Mouse (Mus musculus) adrenal gland, postnatal 10 days (tissue): Measurements from ENCODE around the gene Aacs. TPM values are rescaled to one million over a fixed set of nuclear protein-coding genes. Genes with fewer than 3 reads are reported as not detected.
"Not testable (repeated sequence)": the region's sequence is repeated elsewhere in the genome, so short reads cannot be mapped to it uniquely, and the experiment has no call there.

Source experiments
- DNase-seq: peaks from one replicate; pipeline ENCODE4 v3.0.0; 2021; ENCODE audit warnings: mixed read lengths
- total RNA-seq, 2 experiments: library from RNA; stranded (reverse); gene quantifications; 2 replicates each; pipeline ENCODE4 v1.2.3; 2021

The Aacs gene
- total RNA-seq, 2 experiments from 2014 or later: 18.1 to 18.5 TPM

DNA sequence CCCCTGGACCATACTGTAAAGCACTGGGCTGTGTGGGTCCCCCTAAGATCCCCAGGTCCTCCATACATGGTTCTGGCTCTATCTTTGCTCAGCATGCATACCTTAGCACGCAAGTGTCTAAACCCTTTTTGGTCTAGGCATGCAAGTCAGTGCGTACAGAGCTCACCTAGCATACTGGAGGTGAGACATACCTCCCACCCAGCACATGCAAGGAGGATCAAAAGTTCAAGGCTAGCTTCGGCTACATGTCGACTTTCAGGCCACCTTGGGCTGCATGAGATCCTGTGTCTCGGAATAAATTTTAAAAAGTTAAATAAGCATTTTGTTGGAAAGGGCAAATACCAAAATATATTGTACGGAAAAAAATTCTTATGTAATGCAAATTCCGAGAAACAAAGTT is 10.4 kb upstream of the Aacs start:
- no peak for DNase-seq

GRCm38 (mm10) chr5:125465701-125466106 is 9.9 kb upstream of the Aacs start:
- peak; percentile 95 for DNase-seq

GRCm38 (mm10) chr5:125466483-125466882 is 9.1 kb upstream of the Aacs start:
- no peak for DNase-seq

GRCm38 (mm10) chr5:125467261-125467660 is 8.4 kb upstream of the Aacs start:
- peak; percentile 69 for DNase-seq

GRCm38 (mm10) chr5:125470713-125471112 is 4.9 kb upstream of the Aacs start:
- DNase-seq: peak; percentile 50

- DNase-seq: no peak
Observed at GRCm38 (mm10) chr5:125472796-125473475, 2.7 kb upstream of the Aacs start.

- DNase-seq: no peak
Observed at GRCm38 (mm10) chr5:125475030-125475429, 584 bp upstream of the Aacs start.

GRCm38 (mm10) chr5:125476286-125476625 is 642 bp downstream of the Aacs start:
- DNase-seq: no peak

- DNase-seq: no peak
Observed at GRCm38 (mm10) chr5:125476799-125477198, 1.2 kb downstream of the Aacs start.

DNA sequence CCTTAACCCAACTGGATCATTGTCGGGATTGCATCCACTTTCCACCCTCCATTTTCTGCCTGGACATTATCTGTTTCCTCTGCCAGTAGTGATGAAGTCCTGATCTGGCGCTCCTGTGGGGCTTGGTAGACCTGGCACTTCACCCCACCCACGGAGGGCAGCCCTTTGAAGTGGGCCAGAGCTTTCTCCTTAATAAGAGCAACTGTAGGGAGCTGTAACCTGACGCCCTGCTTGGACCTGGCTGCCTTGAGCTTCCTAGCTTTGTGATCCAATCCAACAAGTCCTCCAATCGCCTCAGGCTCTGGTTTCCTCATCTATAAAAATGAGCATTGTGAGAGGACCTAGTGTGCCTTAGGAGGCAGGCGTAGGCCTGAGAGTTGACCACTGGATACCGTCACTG is 1.9 kb downstream of the Aacs start:
- DNase-seq: no peak

DNA sequence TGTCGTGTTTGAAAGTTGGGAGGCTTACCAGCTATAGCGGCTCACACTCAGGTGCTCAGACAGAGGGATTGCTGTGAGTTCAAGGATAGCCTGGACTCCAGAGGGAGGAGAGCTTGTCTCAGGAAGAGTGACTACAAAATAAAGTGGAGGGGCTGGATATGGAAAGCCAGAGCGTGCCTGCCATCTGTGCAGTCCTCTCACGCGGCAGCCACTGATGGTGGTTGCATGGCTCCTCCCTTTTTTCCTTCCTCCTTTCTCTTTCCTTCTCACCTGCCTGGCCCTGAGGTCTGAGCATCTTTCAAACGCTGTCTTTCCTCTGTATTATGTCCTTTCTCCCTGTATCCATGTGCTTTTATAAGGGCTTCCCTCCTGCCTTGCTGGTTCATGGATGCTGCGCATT is 2.4 kb downstream of the Aacs start:
- DNase-seq: no peak

DNA sequence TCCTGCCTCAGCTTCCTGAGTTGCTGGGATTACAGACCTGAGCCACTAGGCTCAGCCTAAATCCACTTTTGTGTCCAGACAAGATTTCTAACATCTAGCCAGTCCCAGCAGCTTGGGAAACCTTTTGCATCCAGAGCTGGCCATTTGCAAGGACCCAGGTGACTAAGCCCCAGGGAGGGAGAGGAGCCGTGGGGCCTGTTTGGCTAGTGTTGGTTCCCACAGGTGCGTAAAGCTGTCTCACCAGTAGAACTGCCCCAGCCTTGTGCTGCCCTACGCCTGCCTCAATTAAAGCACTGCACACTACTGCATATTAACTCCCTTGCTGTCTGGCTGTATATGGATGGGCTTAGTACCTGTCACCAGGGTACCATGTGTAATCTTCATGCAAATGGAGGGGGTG is 3.8 kb downstream of the Aacs start:
- DNase-seq: no peak

GRCm38 (mm10) chr5:125480434-125481231 is 5.0 kb downstream of the Aacs start:
- no peak for DNase-seq

- DNase-seq: no peak
Observed at GRCm38 (mm10) chr5:125482474-125482873, 6.9 kb downstream of the Aacs start.

DNA sequence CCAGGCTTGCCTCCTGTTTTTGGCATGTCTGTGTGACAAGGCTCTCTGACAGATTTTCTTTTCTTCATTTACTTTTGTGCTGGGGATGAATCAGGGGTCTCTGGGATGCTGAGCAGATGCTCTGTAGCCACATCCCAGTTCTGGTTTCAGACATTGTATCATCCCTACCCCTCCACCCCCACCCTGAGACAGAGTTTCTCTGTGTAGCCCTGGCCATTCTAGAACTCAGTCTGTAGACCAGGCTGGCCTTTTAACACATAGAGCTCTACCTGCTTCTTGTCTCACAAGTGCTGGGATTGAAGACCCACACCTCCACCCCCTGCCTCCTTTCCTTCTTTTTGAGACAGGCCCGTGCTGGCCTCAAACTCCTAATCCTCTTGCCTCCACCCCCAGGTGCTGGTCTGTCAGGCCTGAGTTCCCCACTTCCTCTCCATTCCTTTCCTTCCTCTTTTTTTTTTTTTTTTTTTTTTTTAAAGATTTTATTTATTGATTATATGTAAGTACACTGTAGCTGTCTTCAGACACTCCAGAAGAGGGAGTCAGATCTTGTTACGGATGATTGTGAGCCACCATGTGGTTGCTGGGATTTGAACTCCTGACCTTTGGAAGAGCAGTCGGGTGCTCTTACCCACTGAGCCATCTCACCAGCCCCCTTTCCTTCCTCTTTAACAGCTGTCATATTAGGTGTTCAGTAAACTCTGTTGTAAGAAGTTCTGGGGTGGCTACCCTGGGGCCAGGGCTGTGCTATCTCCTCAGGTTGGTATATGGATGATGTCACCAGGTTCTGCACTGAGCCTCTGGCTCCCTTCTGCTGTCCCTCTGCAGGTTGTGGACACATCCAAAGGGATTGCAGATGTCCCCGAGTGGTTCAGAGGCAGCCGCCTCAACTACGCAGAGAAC is 8.3 kb downstream of the Aacs start:
- no peak for DNase-seq

DNA sequence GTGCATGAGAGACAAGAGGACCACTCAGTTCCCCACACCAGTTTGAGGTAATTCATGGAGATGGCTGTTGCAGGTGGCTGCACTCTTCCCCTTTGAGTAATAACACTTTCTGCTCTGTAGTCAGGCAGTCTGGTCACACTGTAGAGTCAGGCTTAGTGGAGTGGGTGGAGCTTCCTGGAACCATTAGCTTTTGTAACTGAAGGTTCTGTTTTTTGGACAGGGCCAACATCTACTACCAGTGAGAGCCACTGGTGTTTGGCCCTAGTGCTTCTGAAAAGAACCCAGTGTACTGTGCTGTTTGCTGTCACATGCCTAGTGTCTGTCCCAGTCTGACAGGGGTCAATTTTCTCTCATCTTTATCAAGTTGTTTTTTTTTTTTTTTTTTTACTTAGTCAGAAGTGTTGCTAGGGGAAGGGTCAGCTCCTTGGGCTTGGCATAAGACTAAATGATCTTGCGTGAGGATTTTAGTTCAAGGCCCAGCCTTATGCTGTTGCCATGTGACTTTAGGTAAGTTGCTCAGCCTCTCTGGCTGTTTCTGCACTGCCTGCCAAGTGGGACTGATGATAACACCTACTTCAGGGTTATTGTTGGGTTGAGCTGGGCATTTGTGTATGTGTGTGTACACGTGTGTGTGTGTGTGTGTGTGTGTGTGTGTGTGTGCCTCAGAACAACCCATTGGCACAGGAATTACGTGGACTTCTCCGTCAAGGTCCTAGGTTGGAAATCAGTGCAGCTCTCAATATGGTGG is 9.6 kb downstream of the Aacs start:
- DNase-seq: no peak

DNA sequence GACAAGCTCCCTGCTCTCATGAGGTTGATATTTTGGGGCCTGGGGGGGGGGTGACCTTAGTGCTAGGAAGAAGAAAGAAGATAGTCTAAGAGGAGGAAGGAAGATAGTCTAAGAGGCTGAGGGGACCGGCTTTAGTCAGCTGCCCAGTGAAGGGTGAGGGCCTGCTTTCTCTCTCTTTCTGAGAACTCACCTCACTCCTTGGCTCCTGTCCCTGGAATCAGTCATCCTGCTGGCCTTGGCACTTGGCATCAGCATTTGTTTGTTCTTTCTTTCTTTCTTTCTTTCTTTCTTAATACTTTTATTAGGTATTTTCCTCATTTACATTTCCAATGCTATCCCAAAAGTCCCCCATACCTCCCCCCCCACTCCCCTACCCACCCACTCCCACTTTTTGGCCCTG is 10.5 kb downstream of the Aacs start:
- no peak for DNase-seq

GRCm38 (mm10) chr5:125487375-125488115 is 11.9 kb downstream of the Aacs start:
- DNase-seq: no peak

DNA sequence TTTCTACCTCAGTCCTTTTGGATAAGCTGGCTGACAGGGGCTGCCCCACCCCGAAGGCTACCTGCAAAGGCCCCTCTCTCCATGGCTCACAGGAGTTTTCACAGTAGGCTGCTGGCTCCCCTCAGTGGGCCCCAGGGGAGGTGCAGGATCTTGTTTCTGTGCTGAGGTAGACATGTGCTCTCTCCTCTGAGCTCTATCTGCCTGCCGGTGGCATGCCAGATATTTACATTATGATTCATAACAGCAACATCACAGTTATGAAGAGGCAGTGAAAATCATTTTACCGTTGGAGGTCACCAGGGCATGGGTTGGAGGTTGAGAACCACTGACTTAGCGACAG is 12.5 kb downstream of the Aacs start:
- DNase-seq: no peak

- DNase-seq: not testable (repeated sequence)
Observed at GRCm38 (mm10) chr5:125488953-125489352, 13.3 kb downstream of the Aacs start.

GRCm38 (mm10) chr5:125491107-125491506 is 15.5 kb downstream of the Aacs start:
- no peak for DNase-seq
